ENCODE assay signal across 39 mouse cellular contexts in the genomic region with DNA sequence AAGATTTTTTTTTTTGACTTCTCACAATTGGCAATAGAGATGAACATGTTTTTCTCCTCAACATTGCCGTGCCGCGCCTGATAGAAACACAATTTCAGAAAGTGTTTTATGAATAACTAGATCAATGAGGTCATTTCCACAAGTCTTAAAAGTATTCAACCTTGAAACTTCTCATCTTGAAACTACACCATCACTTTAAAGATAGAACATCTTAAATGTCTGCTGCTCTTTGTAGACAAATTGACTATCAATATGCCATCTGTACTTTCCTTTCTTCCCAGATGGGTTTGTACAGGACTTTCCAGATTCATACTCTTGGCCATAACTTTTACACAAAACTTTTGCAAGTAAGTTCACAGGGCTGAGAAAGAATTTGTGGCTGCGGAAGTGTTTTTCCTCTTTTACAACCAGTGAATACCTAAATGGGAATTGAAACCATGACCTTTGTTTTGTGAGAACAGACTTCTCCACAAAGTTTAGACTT. TPM values are rescaled to one million over a fixed set of nuclear protein-coding genes. Genes with fewer than 3 reads are reported as not detected.
A peak's percentile ranks its signal among the peaks of the same experiment; 100 is the strongest.
DNase-seq lines count a peak whose midpoint lies in the region; ATAC-seq and TF ChIP-seq lines count a peak whose summit lies in the region.
"Had no signal": no experiment of that assay in that cellular context is flagged by ENCODE, and none has a peak within 500 bp of the region (broad histone marks: within the 10 kb centered on the region; RNA-seq: fewer than 3 reads in every experiment).

No protein-coding gene starts in this region.

- no peaks in the 10 kb centered on the region for H3K4me1 ChIP-seq in intestine, postnatal 0 days (replicated peaks; ENCODE audit: control insufficient read depth, insufficient read depth, low read length)
- no peaks in the 10 kb centered on the region for H3K4me1 ChIP-seq in midbrain, postnatal 0 days (ENCODE audit: insufficient read depth, low read length)
- H3K4me1 ChIP-seq: heart, embryonic 12.5 days; hindbrain, embryonic 13.5 days; limb, embryonic 12.5 days; liver, embryonic 13.5 days; neural tube, embryonic 12.5 days; stomach, embryonic 15.5 days had no signal

- H3K4me3 ChIP-seq in layer of hippocampus, adult 2 months, result no peak overlapping the region
- H3K4me3 ChIP-seq in intestine, postnatal 0 days (ENCODE audit: low read depth, low read length), result no peak overlapping the region
- no peak overlapping the region for H3K4me3 ChIP-seq in midbrain, postnatal 0 days (ENCODE audit: low read depth, low read length)
- H3K4me3 ChIP-seq: erythroblast, embryonic 14.5 days; gastrocnemius, adult 2 months; heart, adult 2 months; heart, embryonic 12.5 days; hindbrain, embryonic 13.5 days; left cerebral cortex, adult 2 months; limb, embryonic 12.5 days; liver, embryonic 13.5 days; myocyte; neural tube, embryonic 12.5 days; stomach, embryonic 15.5 days had no signal

- WGBS in intestine, postnatal 0 days, result 95% methylated on average over 4 of the region's 4 CpGs
- 96% methylated on average over 4 of the region's 4 CpGs for WGBS in midbrain, postnatal 0 days

- no peaks in the 10 kb centered on the region for H3K36me3 ChIP-seq in intestine, postnatal 0 days (ENCODE audit: control insufficient read depth, insufficient read depth)
- H3K36me3 ChIP-seq in midbrain, postnatal 0 days (ENCODE audit: insufficient read depth, low read length), result no peaks in the 10 kb centered on the region
- H3K36me3 ChIP-seq: heart, embryonic 12.5 days; hindbrain, embryonic 13.5 days; limb, embryonic 12.5 days; liver, embryonic 13.5 days; neural tube, embryonic 12.5 days; stomach, embryonic 15.5 days had no signal

- H3K27ac ChIP-seq in layer of hippocampus, adult 2 months, result 0 out of 2 replicates have a peak overlapping the region, but pooled peaks have one; percentile 51
- H3K27ac ChIP-seq in intestine, postnatal 0 days (ENCODE audit: low read depth, low read length), result no peak overlapping the region
- no peak overlapping the region for H3K27ac ChIP-seq in midbrain, postnatal 0 days (ENCODE audit: low read depth, low read length)
- H3K27ac ChIP-seq: gastrocnemius, adult 2 months; heart, adult 2 months; hindbrain, embryonic 13.5 days; left cerebral cortex, adult 2 months; limb, embryonic 12.5 days; liver, embryonic 13.5 days; neural tube, embryonic 12.5 days; stomach, embryonic 15.5 days had no signal

- H3K9ac ChIP-seq in intestine, postnatal 0 days (ENCODE audit: low read depth, low read length), result no peak overlapping the region
- H3K9ac ChIP-seq in midbrain, postnatal 0 days (replicated peaks; ENCODE audit: low read length, poor library complexity, severe bottlenecking), result no peak overlapping the region
- H3K9ac ChIP-seq: heart, embryonic 12.5 days; hindbrain, embryonic 13.5 days; limb, embryonic 12.5 days; liver, embryonic 13.5 days; lung, embryonic 14.5 days; neural tube, embryonic 12.5 days; stomach, embryonic 15.5 days had no signal

- DNase-seq in layer of hippocampus, adult 2 months (ENCODE audit: low spot score in 2 of 2), result no peak
- no peak for DNase-seq in layer of hippocampus, postnatal 10 days (ENCODE audit: low spot score in 2 of 2)
- DNase-seq in A20 (ENCODE audit: low read depth, low spot score), result peak; percentile 58
- DNase-seq in midbrain, postnatal 0 days (ENCODE audit: low spot score), result no peak
- DNase-seq: adrenal gland, postnatal 14 days; cerebellum, adult 11 months; cerebellum, adult 9-11 months; gastrocnemius, adult 2 months; gastrocnemius, postnatal 36 days; heart, adult 2 months; heart, postnatal 4 days; kidney, adult 11 months; kidney, postnatal 14 days; liver, embryonic 13.5 days; lung, embryonic 14.5 days; lung, postnatal 14 days; right cerebral cortex, postnatal 25 days; spleen, adult 18-20 months had no signal

- no peaks in the 10 kb centered on the region for H3K27me3 ChIP-seq in intestine, postnatal 0 days (replicated peaks; ENCODE audit: control insufficient read depth, insufficient read depth, low read length)
- H3K27me3 ChIP-seq in midbrain, postnatal 0 days (ENCODE audit: insufficient read depth, low read length), result no peaks in the 10 kb centered on the region
- H3K27me3 ChIP-seq: heart, embryonic 12.5 days; hindbrain, embryonic 13.5 days; limb, embryonic 12.5 days; liver, embryonic 13.5 days; neural tube, embryonic 12.5 days; stomach, embryonic 15.5 days had no signal

- H3K9me3 ChIP-seq in intestine, postnatal 0 days (ENCODE audit: control insufficient read depth), result no peaks in the 10 kb centered on the region
- H3K9me3 ChIP-seq in midbrain, postnatal 0 days (ENCODE audit: low read length), result no peaks in the 10 kb centered on the region
- H3K9me3 ChIP-seq: heart, embryonic 12.5 days; hindbrain, embryonic 13.5 days; limb, embryonic 12.5 days; liver, embryonic 13.5 days; neural tube, embryonic 12.5 days; stomach, embryonic 15.5 days had no signal

- no peak overlapping the region for H3K4me2 ChIP-seq in intestine, postnatal 0 days (replicated peaks; ENCODE audit: low read depth)
- H3K4me2 ChIP-seq in midbrain, postnatal 0 days (ENCODE audit: low read depth, low read length, poor library complexity, severe bottlenecking), result no peak overlapping the region
- H3K4me2 ChIP-seq: heart, embryonic 12.5 days; hindbrain, embryonic 13.5 days; limb, embryonic 12.5 days; liver, embryonic 13.5 days; lung, embryonic 14.5 days; midbrain, embryonic 11.5 days; neural tube, embryonic 12.5 days; stomach, embryonic 15.5 days had no signal

- peak; percentile 39; the same call in 1 of the 2 replicates for ATAC-seq in common myeloid progenitor, adult 5-6 weeks (replicated peaks; ENCODE audit: low read depth, poor library complexity, severe bottlenecking)
- ATAC-seq in neutrophil, adult 5-6 weeks (ENCODE audit: extremely low read depth, insufficient number of reproducible peaks, low FRiP score, poor library complexity, severe bottlenecking), result peak; percentile 25; the same call in 1 of the 2 replicates
- ATAC-seq in intestine, postnatal 0 days, result no peak
- no peak for ATAC-seq in midbrain, postnatal 0 days (ENCODE audit: low FRiP score)
- ATAC-seq: forebrain, embryonic 16.5 days; midbrain, embryonic 16.5 days; Patski had no signal

- TF ChIP-seq CTCF in layer of hippocampus, adult 2 months (conservative IDR thresholded peaks at IDR 0.05), result no peak
- no peak for TF ChIP-seq CTCF in intestine, postnatal 0 days (IDR thresholded peaks at IDR 0.05; ENCODE audit: low read depth)
- no peak for TF ChIP-seq CTCF in midbrain, postnatal 0 days (IDR thresholded peaks at IDR 0.05)

RNA-seq across cellular contexts. Expression of a gene that starts 40.8 kb away (rescaled TPM):
- total RNA-seq in layer of hippocampus, adult 2 months (2021), result under 1 TPM in 1 of 2 experiments, not detected in 1; 0.15 TPM
- under 1 TPM; 0.27 to 0.34 TPM for total RNA-seq in layer of hippocampus, postnatal 10 days (2021)
- not detected in 2 replicates for total RNA-seq in common myeloid progenitor, adult 5-6 weeks (2017)
- total RNA-seq in neutrophil, adult 5-6 weeks (2017), result not detected in 2 replicates
- not detected in 2 replicates for polyA plus RNA-seq in intestine, postnatal 0 days (2015; fragmentation: Nextera tagmentation; extraction: Ambion mirVana)
- total RNA-seq in midbrain, postnatal 0 days (2014; rRNA removed), result 0.11 and 0.24 TPM in 2 replicates
- polyA plus RNA-seq in midbrain, postnatal 0 days (2015; fragmentation: Nextera tagmentation; extraction: Ambion mirVana), result not detected in 2 replicates
- total RNA-seq: adrenal gland, postnatal 14 days; gastrocnemius, adult 2 months; gastrocnemius, postnatal 36 days; heart, adult 2 months; heart, postnatal 4 days; left cerebral cortex, adult 2 months; left cerebral cortex, postnatal 25 days; MEL had no signal
- polyA plus RNA-seq: erythroblast, embryonic 14.5 days; forebrain, embryonic 11.5 days; forebrain, embryonic 16.5 days; heart, adult 2 months; heart, postnatal 0 days; hindbrain, embryonic 13.5 days; kidney, embryonic 14.5 days; limb, embryonic 12.5 days; liver, embryonic 13.5 days; lung, embryonic 14.5 days; midbrain, embryonic 11.5 days; midbrain, embryonic 16.5 days; neural tube, embryonic 12.5 days; Patski; stomach, embryonic 15.5 days; urinary bladder, adult 2 months had no signal

Comparison
In these comparisons a context has a peak if more than half of its experiments do, and no peak if none do; other contexts are left out.
1. ATAC-seq: peak in common myeloid progenitor, adult 5-6 weeks (single experiment) and neutrophil, adult 5-6 weeks (single experiment); none in intestine, postnatal 0 days (single experiment) and midbrain, postnatal 0 days (single experiment).